13 mouse cellular contexts compared by ENCODE assay signal in the genomic region with DNA sequence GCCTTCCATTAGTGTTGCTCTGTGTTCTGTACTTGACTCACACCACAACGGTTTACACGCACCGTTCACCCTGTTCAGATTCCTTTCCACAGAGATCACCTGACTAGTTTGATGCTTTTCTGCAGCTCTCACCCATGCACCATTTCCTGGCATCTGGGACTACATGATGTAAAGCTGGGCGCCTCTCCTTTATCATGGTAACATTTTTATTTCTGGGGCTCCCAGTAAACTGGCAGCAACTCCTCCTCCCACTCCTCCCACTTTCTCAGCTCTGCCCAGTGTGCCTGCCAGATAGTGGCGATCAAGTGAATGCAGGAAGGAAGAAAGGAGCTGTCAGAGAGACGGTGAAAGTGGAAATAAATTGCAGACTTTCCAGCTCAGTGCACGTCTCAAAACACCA. TPM values are rescaled to one million over a fixed set of nuclear protein-coding genes. Genes with fewer than 3 reads are reported as not detected.
A peak's percentile ranks its signal among the peaks of the same experiment; 100 is the strongest.
DNase-seq lines count a peak whose midpoint lies in the region; ATAC-seq and TF ChIP-seq lines count a peak whose summit lies in the region.
"Had no signal": no experiment of that assay in that cellular context is flagged by ENCODE, and none has a peak within 500 bp of the region (broad histone marks: within the 10 kb centered on the region; RNA-seq: fewer than 3 reads in every experiment).

No protein-coding gene starts in this region.

- no peak overlapping the region for H3K27ac ChIP-seq in heart, postnatal 0 days (ENCODE audit: low read depth)
- no peak overlapping the region for H3K27ac ChIP-seq in heart, adult 2 months
- H3K27ac ChIP-seq in midbrain, embryonic 13.5 days, result no peak overlapping the region
- H3K27ac ChIP-seq in midbrain, postnatal 0 days (ENCODE audit: low read depth, low read length), result no peak overlapping the region

- no peaks in the 10 kb centered on the region for H3K36me3 ChIP-seq in heart, postnatal 0 days (replicated peaks; ENCODE audit: control insufficient read depth, insufficient read depth, low read length)
- no peaks in the 10 kb centered on the region for H3K36me3 ChIP-seq in heart, adult 2 months (ENCODE audit: control insufficient read depth, insufficient read depth, low read length)
- H3K36me3 ChIP-seq in midbrain, embryonic 13.5 days, result no peaks in the 10 kb centered on the region
- H3K36me3 ChIP-seq in midbrain, postnatal 0 days (ENCODE audit: insufficient read depth, low read length), result no peaks in the 10 kb centered on the region

- ATAC-seq in heart, postnatal 0 days (ENCODE audit: insufficient read depth, low read depth), result peak; percentile 17; the same call in 1 of the 2 replicates
- ATAC-seq in midbrain, embryonic 13.5 days, result 0 out of 2 replicates have a peak, but pooled peaks have one; percentile 20
- no peak for ATAC-seq in midbrain, postnatal 0 days (ENCODE audit: low FRiP score)
- ATAC-seq: activated CD4-positive, CD25-positive, alpha-beta regulatory T cell, adult 4 months; intestine, embryonic 16.5 days had no signal

- H3K9ac ChIP-seq in heart, postnatal 0 days (replicated peaks; ENCODE audit: low read depth, low read length), result no peak overlapping the region
- no peak overlapping the region for H3K9ac ChIP-seq in heart, adult 2 months (ENCODE audit: low read depth, low read length)
- no peak overlapping the region for H3K9ac ChIP-seq in midbrain, embryonic 13.5 days (replicated peaks)
- H3K9ac ChIP-seq in midbrain, postnatal 0 days (replicated peaks; ENCODE audit: low read length, poor library complexity, severe bottlenecking), result no peak overlapping the region

- H3K4me3 ChIP-seq in heart, postnatal 0 days (ENCODE audit: low read depth, low read length), result no peak overlapping the region
- H3K4me3 ChIP-seq in heart, adult 2 months, result no peak overlapping the region
- no peak overlapping the region for H3K4me3 ChIP-seq in midbrain, embryonic 13.5 days (replicated peaks)
- no peak overlapping the region for H3K4me3 ChIP-seq in midbrain, postnatal 0 days (ENCODE audit: low read depth, low read length)

- H3K4me1 ChIP-seq in heart, postnatal 0 days (ENCODE audit: control insufficient read depth, insufficient read depth), result 0 out of 2 replicates have a peak, but pooled peaks cover 9% of the 10 kb centered on the region
- H3K4me1 ChIP-seq in heart, adult 2 months (ENCODE audit: control insufficient read depth, insufficient read depth, low read length), result no peaks in the 10 kb centered on the region
- no peaks in the 10 kb centered on the region for H3K4me1 ChIP-seq in midbrain, embryonic 13.5 days (replicated peaks)
- no peaks in the 10 kb centered on the region for H3K4me1 ChIP-seq in midbrain, postnatal 0 days (ENCODE audit: insufficient read depth, low read length)

- no peaks in the 10 kb centered on the region for H3K9me3 ChIP-seq in heart, postnatal 0 days (replicated peaks; ENCODE audit: control insufficient read depth, low read length)
- H3K9me3 ChIP-seq in midbrain, embryonic 13.5 days, result no peaks in the 10 kb centered on the region
- no peaks in the 10 kb centered on the region for H3K9me3 ChIP-seq in midbrain, postnatal 0 days (ENCODE audit: low read length)

- TF ChIP-seq POLR2A in heart, adult 2 months (IDR thresholded peaks at IDR 0.05; ENCODE audit: insufficient read depth, low read depth, low read length), result no peak

- peak; percentile 37 for DNase-seq in adrenal gland, postnatal 14 days
- no peak for DNase-seq in adrenal gland, adult (ENCODE audit: inconsistent age in 2 of 2, low spot score in 1 of 2)
- DNase-seq in heart, postnatal 0 days (ENCODE audit: low spot score), result peak; percentile 11
- DNase-seq in heart, adult 2 months, result no peak
- no peak for DNase-seq in midbrain, postnatal 0 days (ENCODE audit: low spot score)
- DNase-seq in right cerebral cortex, postnatal 10 days (ENCODE audit: low spot score in 2 of 2), result peak; percentile 57
- no peak for DNase-seq in ovary, postnatal 10 days (ENCODE audit: low spot score)
- DNase-seq: lung, postnatal 14 days had no signal

- peak overlapping the region; percentile 28 for H3K4me2 ChIP-seq in heart, postnatal 0 days (ENCODE audit: low read depth, low read length)
- H3K4me2 ChIP-seq in midbrain, embryonic 13.5 days (replicated peaks), result no peak overlapping the region
- no peak overlapping the region for H3K4me2 ChIP-seq in midbrain, postnatal 0 days (ENCODE audit: low read depth, low read length, poor library complexity, severe bottlenecking)
- H3K4me2 ChIP-seq: liver, embryonic 11.5 days had no signal

- H3K27me3 ChIP-seq in heart, postnatal 0 days (ENCODE audit: control insufficient read depth, insufficient read depth, low read length), result no peaks in the 10 kb centered on the region
- no peaks in the 10 kb centered on the region for H3K27me3 ChIP-seq in heart, adult 2 months (ENCODE audit: control insufficient read depth, insufficient read depth, low read length)
- no peaks in the 10 kb centered on the region for H3K27me3 ChIP-seq in midbrain, embryonic 13.5 days
- H3K27me3 ChIP-seq in midbrain, postnatal 0 days (ENCODE audit: insufficient read depth, low read length), result no peaks in the 10 kb centered on the region

- no peaks in the 10 kb centered on the region for H3K79me2 ChIP-seq in heart, adult 2 months (replicated peaks; ENCODE audit: control insufficient read depth, insufficient read depth, low read length)

- 16% methylated on average over 7 of the region's 7 CpGs for WGBS in heart, postnatal 0 days
- WGBS in heart, adult 2 months, result 25% methylated on average over 7 of the region's 7 CpGs
- 71% methylated on average over 7 of the region's 7 CpGs for WGBS in midbrain, embryonic 13.5 days
- WGBS in midbrain, postnatal 0 days, result 61% methylated on average over 7 of the region's 7 CpGs

- intact Hi-C loops in heart, adult 2 months (cut with DNase I), result no loop called here

- no peak for TF ChIP-seq CTCF in heart, postnatal 0 days (IDR thresholded peaks at IDR 0.05; ENCODE audit: low read depth)
- no peak for TF ChIP-seq CTCF in heart, adult 2 months (IDR thresholded peaks at IDR 0.05)
- no peak for TF ChIP-seq CTCF in midbrain, postnatal 0 days (IDR thresholded peaks at IDR 0.05)

- TF ChIP-seq EP300 in heart, postnatal 0 days (IDR thresholded peaks at IDR 0.05; ENCODE audit: low read depth), result no peak
- TF ChIP-seq EP300 in heart, adult 2 months (IDR thresholded peaks at IDR 0.05; ENCODE audit: insufficient read depth, low read depth, low read length), result no peak

RNA-seq across cellular contexts. Expression of gene Bmper, which starts 45.7 kb away (rescaled TPM):
- total RNA-seq in adrenal gland, postnatal 14 days (2021), result 4.2 and 9.2 TPM in 2 replicates
- total RNA-seq in heart, postnatal 0 days (2014; rRNA removed; ENCODE audit: low replicate concordance), result 3.4 and 4.5 TPM in 2 replicates
- 3.7 and 3.9 TPM in 2 replicates for polyA plus RNA-seq in heart, postnatal 0 days (2015; fragmentation: Nextera tagmentation; extraction: Ambion mirVana)
- total RNA-seq in heart, adult 2 months (2021), result 1 to 10 TPM; 2.6 to 4.3 TPM
- polyA plus RNA-seq in heart, adult 2 months (2012; rRNA removed), result 1.9 and 2.6 TPM in 2 replicates
- polyA plus RNA-seq in midbrain, embryonic 13.5 days (2015; fragmentation: Nextera tagmentation; extraction: Ambion mirVana), result 3.8 and 4.8 TPM in 2 replicates
- 9.2 and 11.1 TPM in 2 replicates for total RNA-seq in midbrain, postnatal 0 days (2014; rRNA removed)
- polyA plus RNA-seq in midbrain, postnatal 0 days (2015; fragmentation: Nextera tagmentation; extraction: Ambion mirVana), result 6.3 and 7.3 TPM in 2 replicates
- total RNA-seq: granulocyte monocyte progenitor cell, adult 5-6 weeks had no signal
- polyA plus RNA-seq: activated CD4-positive, CD25-positive, alpha-beta regulatory T cell, adult 4 months had no signal

Comparison
In these comparisons a context has a peak if more than half of its experiments do, and no peak if none do; other contexts are left out.
1. DNase-seq: peak in adrenal gland, postnatal 14 days (single experiment), heart, postnatal 0 days (single experiment) and right cerebral cortex, postnatal 10 days (2 of 2); none in adrenal gland, adult (0 of 2), heart, adult 2 months (0 of 2), midbrain, postnatal 0 days (single experiment) and ovary, postnatal 10 days (single experiment).